Mouse (Mus musculus) kidney, postnatal 10 days (tissue): ENCODE results near the gene Dip2a.

Experiments
- DNase-seq: peaks from one replicate; pipeline ENCODE4 v3.0.0; 2021; ENCODE audit warnings: mixed read lengths

Gene Dip2a

GRCm38 (mm10) chr10:76239401-76239800, 105.7 kb downstream of the Dip2a start:
- no peak for DNase-seq

- peak; percentile 94 for DNase-seq
These were observed 107.5 kb downstream of the Dip2a start, which contains the start of gene Prmt2 for GRCm38 (mm10) chr10:76237341-76238225. TSS of gene Prmt2 (minus strand) at chr10:76237865.

- no peak for DNase-seq
These were observed 115.5 kb downstream of the Dip2a start for GRCm38 (mm10) chr10:76229627-76230026.

GRCm38 (mm10) chr10:76225944-76226343, 119.1 kb downstream of the Dip2a start:
- DNase-seq = no peak

- peak; percentile 4 for DNase-seq
These were observed 126.9 kb downstream of the Dip2a start for GRCm38 (mm10) chr10:76218240-76218639.

GRCm38 (mm10) chr10:76217056-76217455, 128.0 kb downstream of the Dip2a start:
- peak; percentile 1 for DNase-seq

GRCm38 (mm10) chr10:76214161-76214560, 130.9 kb downstream of the Dip2a start:
- no peak for DNase-seq

- no peak for DNase-seq
These were observed 133.0 kb downstream of the Dip2a start for GRCm38 (mm10) chr10:76212121-76212520.

GRCm38 (mm10) chr10:76210806-76211205, 134.3 kb downstream of the Dip2a start:
- no peak for DNase-seq
